Mouse (Mus musculus) stomach, postnatal 0 days (tissue): ENCODE data around the gene Mypop. TPM values are rescaled to one million over a fixed set of nuclear protein-coding genes. Genes with fewer than 3 reads are reported as not detected.

ENCODE experiments used
- ATAC-seq: fragments of 200-750 bp; cut with Nextera tagmentation; 2 replicates; pipeline ENCODE4 v1.8.0; 2017; ENCODE audit not compliant: low FRiP score, low TSS enrichment
- DNase-seq: peaks from one replicate; pipeline ENCODE4 v3.0.0-alpha.2; 2016; ENCODE audit warnings: low spot score
- H3K27ac ChIP-seq: fragments of 300-500 bp; sonication (generic); replicated peaks from 2 replicates; pipeline ENCODE4 v1.5.1; 2014; ENCODE audit warnings: mild to moderate bottlenecking, control low read depth
- H3K27me3 ChIP-seq: fragments of 300-500 bp; sonication (generic); 2 replicates; pipeline ENCODE4 v1.6.1; 2014; ENCODE audit warnings: low read length; ENCODE audit not compliant: control insufficient read depth, insufficient read depth
- H3K36me3 ChIP-seq: fragments of 300-500 bp; sonication (generic); 2 replicates; pipeline ENCODE4 v1.6.1; 2014; ENCODE audit warnings: low read length, mixed read lengths; ENCODE audit not compliant: control insufficient read depth, insufficient read depth
- H3K4me1 ChIP-seq: fragments of 300-500 bp; sonication (generic); replicated peaks from 2 replicates; pipeline ENCODE4 v1.6.1; 2014; ENCODE audit warnings: antibody characterized with exemption; ENCODE audit not compliant: control insufficient read depth, insufficient read depth
- H3K4me2 ChIP-seq: fragments of 300-500 bp; sonication (generic); replicated peaks from 2 replicates; pipeline ENCODE4 v1.6.1; 2014; ENCODE audit warnings: low read depth, mild to moderate bottlenecking, control low read depth, moderate library complexity
- H3K4me3 ChIP-seq: fragments of 300-500 bp; sonication (generic); 2 replicates; pipeline ENCODE4 v1.5.1; 2014; ENCODE audit warnings: low read depth, low read length, control low read depth
- H3K9ac ChIP-seq: fragments of 300-500 bp; sonication (generic); 2 replicates; pipeline ENCODE4 v1.6.1; 2014; ENCODE audit warnings: mild to moderate bottlenecking, low read length, control low read depth, mixed read lengths
- H3K9me3 ChIP-seq: fragments of 300-500 bp; sonication (generic); 2 replicates; pipeline ENCODE4 v1.6.1; 2016; ENCODE audit warnings: low read length; ENCODE audit not compliant: control insufficient read depth
- CTCF ChIP-seq: IDR thresholded peaks from 2 replicates; pipeline ENCODE4 v1.5.1; 2016; ENCODE audit warnings: antibody characterized with exemption, low read depth, mild to moderate bottlenecking, moderate library complexity
- EP300 ChIP-seq: optimal IDR thresholded peaks from 2 replicates; pipeline ENCODE3; 2016; ENCODE audit warnings: antibody characterized with exemption
- WGBS: fragments of 180-500 bp; shearing (Covaris S2); extraction: QIAGEN DNeasy Blood & Tissue Kit; methylation state at CpG from one replicate; pipeline ENCODE4 v1.1.7; 2014; 5-methylcytosine and 5-hydroxymethylcytosine counted together
- polyA plus RNA-seq: library from polyadenylated mRNA; unstranded; fragments of >200 nt; fragmentation: Nextera tagmentation; extraction: Ambion mirVana; gene quantifications from 2 replicates; pipeline ENCODE4 v1.2.1, GENCODE M21; 2015

Mypop gene
- 1.3 and 1.4 TPM in 2 replicates for polyA plus RNA-seq

DNA sequence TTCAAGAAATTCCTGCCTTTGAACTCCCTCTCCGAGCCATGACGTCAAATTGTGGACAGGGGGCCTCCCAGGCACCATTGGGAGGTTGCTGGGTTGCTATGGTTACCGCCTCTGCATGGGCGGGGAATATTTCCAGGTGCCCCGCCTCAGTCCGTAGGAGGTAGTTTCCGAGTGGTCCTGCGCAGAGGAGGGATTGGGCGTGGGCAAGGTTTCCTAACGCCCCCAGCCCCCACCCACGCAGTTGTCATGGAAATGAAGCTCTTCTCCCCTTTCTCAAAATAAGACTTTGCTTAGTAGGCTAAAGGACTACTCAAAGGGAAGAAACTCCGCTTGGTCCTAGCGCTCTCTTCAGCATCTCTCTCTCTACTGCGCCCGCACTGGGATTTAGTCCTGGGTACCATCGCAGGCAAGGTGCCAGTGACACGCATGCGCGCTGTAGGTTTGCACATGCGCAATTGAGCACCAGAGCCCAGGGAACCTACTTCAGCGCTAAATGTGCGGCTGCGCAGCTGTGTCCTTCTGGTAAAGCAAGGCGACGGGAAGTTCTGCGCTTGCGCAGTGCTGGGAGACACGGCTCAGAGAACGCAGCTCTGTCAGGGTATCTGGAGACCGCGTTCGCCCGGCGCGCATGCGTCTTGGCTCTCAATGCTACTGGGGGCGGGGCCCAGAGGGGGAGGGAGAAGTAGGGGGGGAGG is at the start of gene Mypop:
Gene Mypop, plus strand, starts transcription at position 645 of the 695 bp plus-strand sequence.
- no peak within 1 kb of the TSS for H3K27ac ChIP-seq
- TF ChIP-seq CTCF: peak; percentile 1; the same call in 1 of the 2 replicates
- no peak for TF ChIP-seq EP300
- no peaks in the 10 kb centered on the region for H3K36me3 ChIP-seq
- H3K4me1 ChIP-seq: peaks cover 4% of the 10 kb centered on the region
- no peaks in the 10 kb centered on the region for H3K9me3 ChIP-seq
- peak within 1 kb of the TSS; percentile 46 for H3K4me3 ChIP-seq
- under 1% methylated on average over 37 of the region's 37 CpGs for WGBS
- no peaks in the 10 kb centered on the region for H3K27me3 ChIP-seq
- H3K4me2 ChIP-seq: peak within 1 kb of the TSS; percentile 77
- ATAC-seq (peak; percentile 95), DNase-seq (peak; percentile 98)
- H3K9ac ChIP-seq: peak within 1 kb of the TSS; percentile 57

DNA sequence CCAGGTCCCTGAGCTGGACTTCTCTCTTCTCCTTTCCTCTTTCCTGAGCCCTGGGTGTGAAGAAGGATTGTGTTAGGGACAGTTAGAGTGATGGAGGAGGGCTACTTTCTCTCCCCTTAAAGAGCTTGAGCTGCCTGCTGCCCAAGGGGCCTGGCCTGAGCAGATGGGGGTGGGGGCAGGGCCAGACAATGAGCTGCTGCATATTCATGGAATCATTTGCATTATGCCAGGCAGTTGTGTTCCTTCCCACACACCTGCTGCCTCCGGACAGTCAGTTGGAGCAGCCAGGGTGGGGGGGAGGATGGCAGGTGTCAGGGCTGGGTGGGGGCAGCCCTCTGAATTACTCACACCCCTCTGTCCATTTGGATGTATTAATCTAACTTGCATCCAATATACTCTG is 48.7 kb upstream of the Mypop start:
- DNase-seq: no peak
- WGBS: 14% methylated on average over 1 of the region's 1 CpGs
- no peak overlapping the region for H3K9ac ChIP-seq
- TF ChIP-seq CTCF: no peak
- no peak for TF ChIP-seq EP300
- no peak overlapping the region for H3K27ac ChIP-seq
- no peaks in the 10 kb centered on the region for H3K36me3 ChIP-seq
- no peaks in the 10 kb centered on the region for H3K4me1 ChIP-seq
- no peaks in the 10 kb centered on the region for H3K27me3 ChIP-seq
- ATAC-seq: no peak
- no peaks in the 10 kb centered on the region for H3K9me3 ChIP-seq
- H3K4me3 ChIP-seq: no peak overlapping the region
- no peak overlapping the region for H3K4me2 ChIP-seq

DNA sequence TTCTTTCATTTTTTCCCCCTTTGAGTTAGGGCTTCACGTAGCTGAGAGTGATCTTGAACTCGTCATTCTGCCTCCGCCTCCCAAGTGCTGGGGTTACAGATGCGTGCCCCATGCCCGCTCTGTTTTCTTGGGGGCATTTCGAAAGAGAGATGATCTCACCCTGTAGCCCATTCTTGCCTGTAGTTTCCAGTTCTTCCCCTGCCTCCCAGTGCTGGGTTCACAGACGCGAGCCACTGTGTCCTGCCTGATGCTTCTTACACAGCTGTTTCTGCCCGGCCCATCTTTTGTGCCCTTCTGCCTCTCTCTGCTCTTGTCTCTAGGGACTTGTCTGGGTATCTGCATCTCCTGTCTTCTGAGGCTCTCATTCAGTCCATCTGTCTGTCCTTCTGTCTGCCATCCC is 48.2 kb upstream of the Mypop start:
- TF ChIP-seq CTCF (no peak), EP300 (no peak)
- H3K4me3 ChIP-seq: no peak overlapping the region
- 60% methylated on average over 9 of the region's 9 CpGs for WGBS
- no peaks in the 10 kb centered on the region for H3K36me3 ChIP-seq
- H3K27ac ChIP-seq: no peak overlapping the region
- H3K27me3 ChIP-seq: no peaks in the 10 kb centered on the region
- H3K4me1 ChIP-seq: no peaks in the 10 kb centered on the region
- no peak overlapping the region for H3K9ac ChIP-seq
- H3K9me3 ChIP-seq: no peaks in the 10 kb centered on the region
- ATAC-seq (no peak), DNase-seq (no peak)
- H3K4me2 ChIP-seq: no peak overlapping the region

GRCm38 (mm10) chr7:18948151-18948550 is 42.9 kb upstream of the Mypop start:
- no peaks in the 10 kb centered on the region for H3K9me3 ChIP-seq
- H3K4me2 ChIP-seq: no peak overlapping the region
- H3K9ac ChIP-seq: no peak overlapping the region
- no peak for TF ChIP-seq EP300
- no peak for TF ChIP-seq CTCF
- no peaks in the 10 kb centered on the region for H3K4me1 ChIP-seq
- H3K27me3 ChIP-seq: no peaks in the 10 kb centered on the region
- WGBS: 53% methylated on average over 6 of the region's 6 CpGs
- H3K4me3 ChIP-seq: no peak overlapping the region
- peak overlapping the region; percentile 36; the same call in 1 of the 2 replicates for H3K27ac ChIP-seq
- H3K36me3 ChIP-seq: no peaks in the 10 kb centered on the region
- peak; percentile 75 for ATAC-seq
- peak; percentile 24 for DNase-seq

DNA sequence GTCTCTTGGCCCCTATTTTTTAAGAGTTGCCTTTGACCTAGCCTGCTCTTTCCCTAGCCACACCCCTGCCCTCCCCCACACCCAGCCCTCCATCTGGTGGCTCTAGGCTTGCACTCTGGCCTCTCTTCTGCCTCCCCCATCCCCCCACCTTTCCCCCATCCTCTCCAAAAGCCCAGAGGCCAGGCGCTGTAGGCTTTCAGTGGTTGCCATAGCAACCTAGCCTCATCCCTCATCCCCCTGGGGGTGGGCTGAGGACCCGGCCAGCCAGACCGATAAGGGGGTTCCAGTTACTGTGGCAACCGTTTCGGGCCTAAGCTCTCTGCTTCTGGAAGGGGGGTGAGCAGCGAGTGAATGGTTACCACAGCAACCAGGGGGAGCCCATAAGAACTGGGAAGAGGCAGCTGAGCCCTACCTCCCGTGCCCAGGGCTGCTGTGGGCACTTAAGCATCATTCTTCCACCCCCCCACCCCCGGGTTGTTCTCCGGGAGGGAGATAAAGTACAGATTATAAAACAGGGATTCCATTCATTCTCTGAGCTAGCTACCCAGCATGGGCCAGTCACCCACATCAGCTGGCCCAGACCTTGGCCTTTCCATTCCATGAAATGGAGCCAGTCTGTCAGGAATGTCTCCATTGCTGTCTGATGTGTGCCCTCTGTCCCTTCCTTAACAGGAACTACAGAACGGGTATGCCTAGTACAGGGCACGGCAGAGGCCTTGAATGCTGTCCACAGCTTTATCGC is 41.1 kb upstream of the Mypop start:
- Histone ChIP-seq H3K9me3 (no peaks in the 10 kb centered on the region), H3K9ac (no peak overlapping the region), H3K27me3 (no peaks in the 10 kb centered on the region), H3K36me3 (no peaks in the 10 kb centered on the region), H3K4me2 (no peak overlapping the region), H3K4me3 (no peak overlapping the region), H3K27ac (no peak overlapping the region), H3K4me1 (no peaks in the 10 kb centered on the region)
- DNase-seq (no peak), ATAC-seq (no peak)
- 32% methylated on average over 12 of the region's 12 CpGs for WGBS
- TF ChIP-seq EP300 (no peak), CTCF (no peak)
